Mouse (Mus musculus) liver, adult (tissue): Measurements from ENCODE around the gene Pappa2.

Experiments
- GATA4 ChIP-seq: IDR thresholded peaks from 2 replicates; pipeline ENCODE4 v1.6.1; 2014; ENCODE audit warnings: mild to moderate bottlenecking, low read length; ENCODE audit not compliant: insufficient replicate concordance

The Pappa2 gene

GRCm38 (mm10) chr1:158931202-158931827 is 49.0 kb downstream of the Pappa2 start:
- no peak for TF ChIP-seq GATA4

GRCm38 (mm10) chr1:158929369-158929768 is 50.9 kb downstream of the Pappa2 start:
- no peak for TF ChIP-seq GATA4

- no peak for TF ChIP-seq GATA4
Observed at GRCm38 (mm10) chr1:158920451-158920850, 59.8 kb downstream of the Pappa2 start.

GRCm38 (mm10) chr1:158918890-158919289 is 61.4 kb downstream of the Pappa2 start:
- TF ChIP-seq GATA4: no peak

- TF ChIP-seq GATA4: no peak
Observed at GRCm38 (mm10) chr1:158917067-158917466, 63.2 kb downstream of the Pappa2 start.

GRCm38 (mm10) chr1:158915592-158915991 is 64.7 kb downstream of the Pappa2 start:
- no peak for TF ChIP-seq GATA4

- no peak for TF ChIP-seq GATA4
Observed at GRCm38 (mm10) chr1:158910661-158911060, 69.6 kb downstream of the Pappa2 start.

- no peak for TF ChIP-seq GATA4
Observed at GRCm38 (mm10) chr1:158897339-158897738, 83.0 kb downstream of the Pappa2 start.

- no peak for TF ChIP-seq GATA4
Observed at GRCm38 (mm10) chr1:158894441-158894840, 85.8 kb downstream of the Pappa2 start.

GRCm38 (mm10) chr1:158875487-158875886 is 104.8 kb downstream of the Pappa2 start:
- TF ChIP-seq GATA4: no peak

- TF ChIP-seq GATA4: no peak
Observed at GRCm38 (mm10) chr1:158874552-158875077, 105.7 kb downstream of the Pappa2 start.

GRCm38 (mm10) chr1:158873631-158874030 is 106.7 kb downstream of the Pappa2 start:
- TF ChIP-seq GATA4: no peak

GRCm38 (mm10) chr1:158871401-158871800 is 108.9 kb downstream of the Pappa2 start:
- TF ChIP-seq GATA4: no peak

- TF ChIP-seq GATA4: no peak
Observed at GRCm38 (mm10) chr1:158860190-158860589, 120.1 kb downstream of the Pappa2 start.

GRCm38 (mm10) chr1:158853936-158854882 is 126.1 kb downstream of the Pappa2 start:
- TF ChIP-seq GATA4: no peak
